Mouse (Mus musculus): ENCODE results near the gene Ccsap. TPM values are rescaled to one million over a fixed set of nuclear protein-coding genes. Genes with fewer than 3 reads are reported as not detected.

Gene Ccsap
- polyA plus RNA-seq, 1 experiment from 2014 or later: 11.7 TPM

- Histone ChIP-seq H3K4me3 (replicated peaks) (no peak overlapping the region), H3K4me2 (no peak overlapping the region), H3K36me3 (replicated peaks) (no peaks in the 10 kb centered on the region), H3K9me3 (no peaks in the 10 kb centered on the region), H3K4me1 (no peaks in the 10 kb centered on the region), H3K27ac (no peak overlapping the region), H3K27me3 (no peaks in the 10 kb centered on the region), H3K9ac (no peak overlapping the region)
- ATAC-seq (ENCODE audit: low FRiP score): no peak
- WGBS: 93% methylated on average over 15 of the region's 15 CpGs
Measured at GRCm38 (mm10) chr8:123797928-123798327, 62.1 kb downstream of the Ccsap start.

GRCm38 (mm10) chr8:123796758-123797157, 63.3 kb downstream of the Ccsap start:
- no peak for ATAC-seq (ENCODE audit: low FRiP score)
- 61% methylated on average over 4 of the region's 4 CpGs for WGBS
- Histone ChIP-seq H3K4me2 (no peak overlapping the region), H3K27me3 (no peaks in the 10 kb centered on the region), H3K9ac (no peak overlapping the region), H3K36me3 (replicated peaks) (no peaks in the 10 kb centered on the region), H3K4me3 (replicated peaks) (no peak overlapping the region), H3K27ac (no peak overlapping the region), H3K9me3 (no peaks in the 10 kb centered on the region), H3K4me1 (peaks cover 8% of the 10 kb centered on the region)

GRCm38 (mm10) chr8:123794766-123795165, 65.2 kb downstream of the Ccsap start:
- Histone ChIP-seq H3K9ac (no peak overlapping the region), H3K27ac (no peak overlapping the region), H3K4me2 (no peak overlapping the region), H3K4me3 (replicated peaks) (no peak overlapping the region), H3K27me3 (no peaks in the 10 kb centered on the region), H3K9me3 (no peaks in the 10 kb centered on the region), H3K36me3 (replicated peaks) (no peaks in the 10 kb centered on the region), H3K4me1 (peaks cover 16% of the 10 kb centered on the region)
- WGBS: 79% methylated on average over 4 of the region's 4 CpGs
- ATAC-seq (ENCODE audit: low FRiP score): no peak

- Histone ChIP-seq H3K27ac (no peak overlapping the region), H3K9me3 (no peaks in the 10 kb centered on the region), H3K4me2 (no peak overlapping the region), H3K36me3 (replicated peaks) (no peaks in the 10 kb centered on the region), H3K4me1 (peaks cover 16% of the 10 kb centered on the region), H3K4me3 (replicated peaks) (no peak overlapping the region), H3K27me3 (peaks cover 3% of the 10 kb centered on the region; the same call in 1 of the 2 replicates), H3K9ac (no peak overlapping the region)
- ATAC-seq (ENCODE audit: low FRiP score): no peak
- WGBS: 74% methylated on average over 10 of the region's 10 CpGs
Measured at GRCm38 (mm10) chr8:123793900-123794299, 66.1 kb downstream of the Ccsap start.

GRCm38 (mm10) chr8:123791845-123792225, 68.2 kb downstream of the Ccsap start:
- Histone ChIP-seq H3K4me1 (peaks cover 16% of the 10 kb centered on the region), H3K4me2 (peak overlapping the region; percentile 17; the same call in 1 of the 2 replicates), H3K36me3 (replicated peaks) (no peaks in the 10 kb centered on the region), H3K27me3 (peaks cover 3% of the 10 kb centered on the region), H3K9me3 (no peaks in the 10 kb centered on the region), H3K27ac (peak overlapping the region; percentile 92), H3K9ac (peak overlapping the region; percentile 43; the same call in 1 of the 2 replicates), H3K4me3 (replicated peaks) (no peak overlapping the region)
- ATAC-seq (ENCODE audit: low FRiP score): no peak
- WGBS: 65% methylated on average over 7 of the region's 7 CpGs

GRCm38 (mm10) chr8:123791101-123791844, 68.7 kb downstream of the Ccsap start:
- 16% methylated on average over 16 of the region's 16 CpGs for WGBS
- Histone ChIP-seq H3K27me3 (peaks cover 8% of the 10 kb centered on the region), H3K36me3 (replicated peaks) (no peaks in the 10 kb centered on the region), H3K9me3 (no peaks in the 10 kb centered on the region), H3K27ac (peak overlapping the region; percentile 92), H3K4me2 (peak overlapping the region; percentile 17; the same call in 1 of the 2 replicates), H3K4me3 (replicated peaks) (no peak overlapping the region), H3K4me1 (peaks cover 16% of the 10 kb centered on the region), H3K9ac (peak overlapping the region; percentile 43; the same call in 1 of the 2 replicates)
- peak; percentile 87 for ATAC-seq (ENCODE audit: low FRiP score)

Other genes with a start within 250 kb of the Ccsap start
- 7.6 and 7.9 TPM in 2 replicates for gene Rhou, start 206.3 kb downstream of the Ccsap start, polyA plus RNA-seq (2016; fragmentation: Nextera tagmentation; extraction: Ambion mirVana)
- gene Rab4a, start 54.2 kb downstream of the Ccsap start, polyA plus RNA-seq (2016; fragmentation: Nextera tagmentation; extraction: Ambion mirVana): 61.4 and 63.9 TPM in 2 replicates
- gene Acta1, start 34.5 kb upstream of the Ccsap start, polyA plus RNA-seq (2016; fragmentation: Nextera tagmentation; extraction: Ambion mirVana): 0.94 and 2.4 TPM in 2 replicates
- 50.3 and 56.2 TPM in 2 replicates for gene Nup133, start 89.1 kb upstream of the Ccsap start, polyA plus RNA-seq (2016; fragmentation: Nextera tagmentation; extraction: Ambion mirVana)
- gene Abcb10, start 122.9 kb upstream of the Ccsap start, polyA plus RNA-seq (2016; fragmentation: Nextera tagmentation; extraction: Ambion mirVana): 16.1 and 17.3 TPM in 2 replicates
- gene Taf5l, start 161.2 kb upstream of the Ccsap start, polyA plus RNA-seq (2016; fragmentation: Nextera tagmentation; extraction: Ambion mirVana): 38.7 and 39.8 TPM in 2 replicates
- gene Urb2, start 161.3 kb upstream of the Ccsap start, polyA plus RNA-seq (2016; fragmentation: Nextera tagmentation; extraction: Ambion mirVana): 6.5 and 7.7 TPM in 2 replicates

Data from forebrain, embryonic 12.5 days (tissue).